Mouse (Mus musculus) intestine, embryonic 16.5 days (tissue): ENCODE results near the gene Ehbp1. TPM values are rescaled to one million over a fixed set of nuclear protein-coding genes. Genes with fewer than 3 reads are reported as not detected.

ENCODE experiments used
- ATAC-seq: fragments of 200-750 bp; cut with Nextera tagmentation; 2 replicates; pipeline ENCODE4 v1.8.0; 2017; ENCODE audit warnings: moderate TSS enrichment, moderate library complexity
- H3K27ac ChIP-seq: fragments of 300-500 bp; sonication (generic); 2 replicates; pipeline ENCODE4 v1.5.1; 2014; ENCODE audit warnings: mild to moderate bottlenecking, low read length
- H3K27me3 ChIP-seq: fragments of 300-500 bp; sonication (generic); replicated peaks from 2 replicates; pipeline ENCODE4 v1.6.1; 2014; ENCODE audit warnings: low read length, control low read depth, mixed read lengths; ENCODE audit not compliant: control insufficient read depth, insufficient read depth
- H3K36me3 ChIP-seq: fragments of 300-500 bp; sonication (generic); 2 replicates; pipeline ENCODE4 v1.6.1; 2014; ENCODE audit warnings: low read length, control low read depth; ENCODE audit not compliant: control insufficient read depth, insufficient read depth
- H3K4me1 ChIP-seq: fragments of 300-500 bp; sonication (generic); 2 replicates; pipeline ENCODE4 v1.6.1; 2014; ENCODE audit warnings: low read length, control low read depth, mixed read lengths; ENCODE audit not compliant: control insufficient read depth, insufficient read depth
- H3K4me2 ChIP-seq: fragments of 300-500 bp; sonication (generic); 2 replicates; pipeline ENCODE4 v1.6.1; 2014; ENCODE audit warnings: low read depth, low read length, control low read depth
- H3K4me3 ChIP-seq: fragments of 300-500 bp; sonication (generic); 2 replicates; pipeline ENCODE4 v1.5.1; 2014; ENCODE audit warnings: mild to moderate bottlenecking, low read length
- H3K9ac ChIP-seq: fragments of 300-500 bp; sonication (generic); 2 replicates; pipeline ENCODE4 v1.6.1; 2014; ENCODE audit warnings: low read depth, low read length
- H3K9me3 ChIP-seq: fragments of 300-500 bp; sonication (generic); 2 replicates; pipeline ENCODE4 v1.6.1; 2016; ENCODE audit warnings: low read length, control low read depth; ENCODE audit not compliant: control insufficient read depth
- WGBS: fragments of 180-500 bp; shearing (Covaris S2); extraction: QIAGEN DNeasy Blood & Tissue Kit; methylation state at CpG from one replicate; pipeline ENCODE4 v1.1.7; 2014; 5-methylcytosine and 5-hydroxymethylcytosine counted together
- polyA plus RNA-seq: library from polyadenylated mRNA; unstranded; fragments of >200 nt; fragmentation: Nextera tagmentation; extraction: Ambion mirVana; gene quantifications from 2 replicates; pipeline ENCODE4 v1.2.1, GENCODE M21; 2015

Ehbp1 gene
- polyA plus RNA-seq, 1 experiment from 2014 or later = 8.2 TPM

- WGBS = 64% methylated on average over 3 of the region's 3 CpGs
- H3K4me2 ChIP-seq = no peak overlapping the region
- H3K27me3 ChIP-seq = no peaks in the 10 kb centered on the region
- no peaks in the 10 kb centered on the region; the same call in 1 of the 2 replicates for H3K4me1 ChIP-seq
- H3K27ac ChIP-seq = no peak overlapping the region
- H3K9me3 ChIP-seq = no peaks in the 10 kb centered on the region
- no peak for ATAC-seq
- no peaks in the 10 kb centered on the region for H3K36me3 ChIP-seq
- no peak overlapping the region for H3K4me3 ChIP-seq
- H3K9ac ChIP-seq = no peak overlapping the region
Measured at GRCm38 (mm10) chr11:22155366-22156095, 186.6 kb downstream of the Ehbp1 start.

GRCm38 (mm10) chr11:22154501-22155294, 187.4 kb downstream of the Ehbp1 start:
- no peaks in the 10 kb centered on the region for H3K36me3 ChIP-seq
- H3K4me2 ChIP-seq = no peak overlapping the region
- H3K27me3 ChIP-seq = no peaks in the 10 kb centered on the region
- no peaks in the 10 kb centered on the region for H3K9me3 ChIP-seq
- H3K4me1 ChIP-seq = no peaks in the 10 kb centered on the region; the same call in 1 of the 2 replicates
- H3K27ac ChIP-seq = no peak overlapping the region
- ATAC-seq = no peak
- H3K4me3 ChIP-seq = no peak overlapping the region
- H3K9ac ChIP-seq = no peak overlapping the region
- 63% methylated on average over 9 of the region's 9 CpGs for WGBS

GRCm38 (mm10) chr11:22140737-22141136, 201.4 kb downstream of the Ehbp1 start:
- Histone ChIP-seq H3K4me2 (no peak overlapping the region), H3K9me3 (no peaks in the 10 kb centered on the region), H3K4me1 (no peaks in the 10 kb centered on the region), H3K36me3 (no peaks in the 10 kb centered on the region), H3K9ac (no peak overlapping the region), H3K27me3 (no peaks in the 10 kb centered on the region), H3K4me3 (no peak overlapping the region), H3K27ac (no peak overlapping the region)
- ATAC-seq = no peak
- WGBS = 48% methylated on average over 2 of the region's 2 CpGs

GRCm38 (mm10) chr11:22138466-22138865, 203.6 kb downstream of the Ehbp1 start:
- Histone ChIP-seq H3K27me3 (no peaks in the 10 kb centered on the region), H3K9ac (no peak overlapping the region), H3K36me3 (no peaks in the 10 kb centered on the region), H3K9me3 (no peaks in the 10 kb centered on the region), H3K4me2 (no peak overlapping the region), H3K27ac (no peak overlapping the region), H3K4me1 (no peaks in the 10 kb centered on the region), H3K4me3 (no peak overlapping the region)
- ATAC-seq = no peak

- Histone ChIP-seq H3K27ac (no peak overlapping the region), H3K36me3 (no peaks in the 10 kb centered on the region), H3K4me3 (no peak overlapping the region), H3K4me2 (no peak overlapping the region), H3K27me3 (no peaks in the 10 kb centered on the region), H3K9ac (no peak overlapping the region), H3K4me1 (no peaks in the 10 kb centered on the region), H3K9me3 (no peaks in the 10 kb centered on the region)
- no peak for ATAC-seq
- 98% methylated on average over 2 of the region's 2 CpGs for WGBS
Measured at GRCm38 (mm10) chr11:22125188-22125587, 216.9 kb downstream of the Ehbp1 start.

GRCm38 (mm10) chr11:22118853-22119252, 223.2 kb downstream of the Ehbp1 start:
- no peak overlapping the region for H3K4me3 ChIP-seq
- no peaks in the 10 kb centered on the region for H3K4me1 ChIP-seq
- H3K36me3 ChIP-seq = no peaks in the 10 kb centered on the region
- H3K27me3 ChIP-seq = no peaks in the 10 kb centered on the region
- H3K9ac ChIP-seq = no peak overlapping the region
- H3K4me2 ChIP-seq = no peak overlapping the region
- H3K27ac ChIP-seq = no peak overlapping the region
- WGBS = 94% methylated on average over 3 of the region's 3 CpGs
- no peaks in the 10 kb centered on the region for H3K9me3 ChIP-seq
- ATAC-seq = no peak

- Histone ChIP-seq H3K27me3 (no peaks in the 10 kb centered on the region), H3K4me1 (no peaks in the 10 kb centered on the region), H3K4me2 (no peak overlapping the region), H3K27ac (no peak overlapping the region), H3K36me3 (no peaks in the 10 kb centered on the region), H3K9ac (no peak overlapping the region), H3K9me3 (no peaks in the 10 kb centered on the region), H3K4me3 (no peak overlapping the region)
- 93% methylated on average over 3 of the region's 3 CpGs for WGBS
- no peak for ATAC-seq
Measured at GRCm38 (mm10) chr11:22112161-22112560, 229.9 kb downstream of the Ehbp1 start.

- no peak overlapping the region for H3K4me3 ChIP-seq
- ATAC-seq = no peak
- no peaks in the 10 kb centered on the region for H3K27me3 ChIP-seq
- no peak overlapping the region for H3K9ac ChIP-seq
- H3K27ac ChIP-seq = no peak overlapping the region
- no peak overlapping the region for H3K4me2 ChIP-seq
- 87% methylated on average over 8 of the region's 8 CpGs for WGBS
- no peaks in the 10 kb centered on the region for H3K4me1 ChIP-seq
- H3K9me3 ChIP-seq = no peaks in the 10 kb centered on the region
- no peaks in the 10 kb centered on the region for H3K36me3 ChIP-seq
Measured at GRCm38 (mm10) chr11:22089346-22089745, 252.7 kb downstream of the Ehbp1 start.

GRCm38 (mm10) chr11:22063352-22063751, 278.7 kb downstream of the Ehbp1 start:
- no peak for ATAC-seq
- no peak overlapping the region for H3K9ac ChIP-seq
- WGBS = 62% methylated on average over 2 of the region's 2 CpGs
- H3K4me3 ChIP-seq = no peak overlapping the region
- no peak overlapping the region for H3K27ac ChIP-seq
- no peaks in the 10 kb centered on the region for H3K9me3 ChIP-seq
- H3K4me2 ChIP-seq = no peak overlapping the region
- no peaks in the 10 kb centered on the region for H3K4me1 ChIP-seq
- H3K36me3 ChIP-seq = 0 out of 2 replicates have a peak, but pooled peaks cover 2% of the 10 kb centered on the region
- no peaks in the 10 kb centered on the region for H3K27me3 ChIP-seq
